Mouse (Mus musculus): ENCODE data around the gene Gls2.
A peak's percentile ranks its signal among the peaks of the same experiment; 100 is the strongest.
"Not testable (repeated sequence)": the region's sequence is repeated elsewhere in the genome, so short reads cannot be mapped to it uniquely, and the experiment has no call there.

Gene Gls2

GRCm38 (mm10) chr10:128194551-128195461 is 549 bp downstream of the Gls2 start:
- no peak for DNase-seq (ENCODE audit: low spot score)

GRCm38 (mm10) chr10:128201856-128202255 is 7.6 kb downstream of the Gls2 start:
- DNase-seq (ENCODE audit: low spot score): no peak

GRCm38 (mm10) chr10:128204941-128205340 is 10.7 kb downstream of the Gls2 start:
- no peak for DNase-seq (ENCODE audit: low spot score)

- DNase-seq (ENCODE audit: low spot score): no peak
Observed at GRCm38 (mm10) chr10:128208326-128208725, 14.1 kb downstream of the Gls2 start.

GRCm38 (mm10) chr10:128209311-128210009 is 15.2 kb downstream of the Gls2 start:
- DNase-seq (ENCODE audit: low spot score): no peak

- DNase-seq (ENCODE audit: low spot score): no peak
Observed at GRCm38 (mm10) chr10:128210131-128210530, 15.9 kb downstream of the Gls2 start.

GRCm38 (mm10) chr10:128210954-128211353 is 16.7 kb downstream of the Gls2 start:
- DNase-seq (ENCODE audit: low spot score): no peak

- peak; percentile 82 for DNase-seq (ENCODE audit: low spot score)
Observed at GRCm38 (mm10) chr10:128211390-128212108, 17.3 kb downstream of the Gls2 start, which contains the start of gene Spryd4. Spryd4 (minus strand) TSS chr10:128211807.

- DNase-seq (ENCODE audit: low spot score): no peak
Observed at GRCm38 (mm10) chr10:128212148-128212547, 17.9 kb downstream of the Gls2 start.

GRCm38 (mm10) chr10:128212871-128213323 is 18.6 kb downstream of the Gls2 start:
- DNase-seq (ENCODE audit: low spot score): peak; percentile 30

- not testable (repeated sequence) for DNase-seq (ENCODE audit: low spot score)
Observed at GRCm38 (mm10) chr10:128214112-128214511, 19.9 kb downstream of the Gls2 start.

- no peak for DNase-seq (ENCODE audit: low spot score)
Observed at GRCm38 (mm10) chr10:128214981-128215380, 20.7 kb downstream of the Gls2 start.

GRCm38 (mm10) chr10:128218387-128219117 is 24.3 kb downstream of the Gls2 start:
- DNase-seq (ENCODE audit: low spot score): no peak

GRCm38 (mm10) chr10:128221533-128222286 is 27.5 kb downstream of the Gls2 start:
- no peak for DNase-seq (ENCODE audit: low spot score)

GRCm38 (mm10) chr10:128225064-128225463 is 30.8 kb downstream of the Gls2 start:
- DNase-seq (ENCODE audit: low spot score): no peak

- no peak for DNase-seq (ENCODE audit: low spot score)
Observed at GRCm38 (mm10) chr10:128225538-128225937, 31.3 kb downstream of the Gls2 start, which contains the start of gene Mip. Mip (plus strand) TSS chr10:128225838.

GRCm38 (mm10) chr10:128227592-128227991 is 33.3 kb downstream of the Gls2 start:
- no peak for DNase-seq (ENCODE audit: low spot score)

GRCm38 (mm10) chr10:128228009-128228408 is 33.8 kb downstream of the Gls2 start:
- no peak for DNase-seq (ENCODE audit: low spot score)

- DNase-seq (ENCODE audit: low spot score): no peak
Observed at GRCm38 (mm10) chr10:128230582-128230981, 36.3 kb downstream of the Gls2 start.

- no peak for DNase-seq (ENCODE audit: low spot score)
Observed at GRCm38 (mm10) chr10:128231146-128231545, 36.9 kb downstream of the Gls2 start.
